In genomic region chr16:96357903-96358302, GRCm38 (mm10) we compare ENCODE assay signal across 8 mouse cellular contexts.
DNase-seq lines count a peak whose midpoint lies in the region; ATAC-seq lines count a peak whose summit lies in the region.

No protein-coding gene starts in this region.

- no peak overlapping the region for H3K9ac ChIP-seq in forebrain, embryonic 15.5 days (replicated peaks)
- no peak overlapping the region for H3K9ac ChIP-seq in hindbrain, embryonic 11.5 days (ENCODE audit: low read depth, low read length)
- H3K9ac ChIP-seq in limb, embryonic 11.5 days (ENCODE audit: low read length): 0 out of 2 replicates have a peak overlapping the region, but pooled peaks have one; percentile 7
- peak overlapping the region; percentile 15; the same call in 1 of the 2 replicates for H3K9ac ChIP-seq in midbrain, embryonic 12.5 days (replicated peaks)

- ATAC-seq in cerebellum, adult (ENCODE audit: insufficient number of reproducible peaks, low FRiP score, low TSS enrichment): peak; percentile 45; the same call in 1 of the 2 replicates
- 0 out of 2 replicates have a peak, but pooled peaks have one; percentile 38 for ATAC-seq in forebrain, embryonic 15.5 days (replicated peaks)
- 0 out of 2 replicates have a peak, but pooled peaks have one; percentile 30 for ATAC-seq in hindbrain, embryonic 11.5 days (ENCODE audit: low FRiP score)
- no peak for ATAC-seq in limb, embryonic 11.5 days (ENCODE audit: insufficient number of reproducible peaks, low FRiP score, low TSS enrichment, low read depth)
- peak; percentile 34; the same call in 1 of the 2 replicates for ATAC-seq in midbrain, embryonic 12.5 days (ENCODE audit: low FRiP score, low read depth)

- DNase-seq in left cerebral cortex, postnatal 10 days (ENCODE audit: extremely low spot score in 1 of 2, low spot score in 2 of 2): peak; percentile 7 to 83
- no peak for DNase-seq in left cerebral cortex, postnatal 36 days (ENCODE audit: low spot score in 2 of 2)
- peak; percentile 76 for DNase-seq in hindbrain, embryonic 11.5 days (ENCODE audit: low spot score)
- DNase-seq in limb, embryonic 11.5 days (ENCODE audit: low spot score): peak; percentile 74
- peak; percentile 22 to 71 for DNase-seq in spleen, postnatal 10 days (ENCODE audit: low spot score in 2 of 2)

- H3K27ac ChIP-seq in forebrain, embryonic 15.5 days (replicated peaks): no peak overlapping the region
- no peak overlapping the region for H3K27ac ChIP-seq in hindbrain, embryonic 11.5 days (ENCODE audit: low read depth, low read length)
- no peak overlapping the region for H3K27ac ChIP-seq in limb, embryonic 11.5 days (replicated peaks; ENCODE audit: low read depth, low read length)
- H3K27ac ChIP-seq in midbrain, embryonic 12.5 days (replicated peaks): no peak overlapping the region

- no peaks in the 10 kb centered on the region for H3K27me3 ChIP-seq in forebrain, embryonic 15.5 days
- H3K27me3 ChIP-seq in hindbrain, embryonic 11.5 days (ENCODE audit: control insufficient read depth, insufficient read depth, low read length): no peaks in the 10 kb centered on the region
- no peaks in the 10 kb centered on the region for H3K27me3 ChIP-seq in limb, embryonic 11.5 days (ENCODE audit: control insufficient read depth, insufficient read depth, low read length)
- no peaks in the 10 kb centered on the region for H3K27me3 ChIP-seq in midbrain, embryonic 12.5 days

- peak overlapping the region; percentile 21; the same call in 1 of the 2 replicates for H3K4me3 ChIP-seq in forebrain, embryonic 15.5 days
- 0 out of 2 replicates have a peak overlapping the region, but pooled peaks have one; percentile 13 for H3K4me3 ChIP-seq in hindbrain, embryonic 11.5 days (ENCODE audit: low read depth, low read length)
- 0 out of 2 replicates have a peak overlapping the region, but pooled peaks have one; percentile 8 for H3K4me3 ChIP-seq in limb, embryonic 11.5 days (ENCODE audit: low read depth, low read length)
- H3K4me3 ChIP-seq in midbrain, embryonic 12.5 days: peak overlapping the region; percentile 35

- no peaks in the 10 kb centered on the region for H3K36me3 ChIP-seq in forebrain, embryonic 15.5 days
- H3K36me3 ChIP-seq in hindbrain, embryonic 11.5 days (ENCODE audit: control insufficient read depth, insufficient read depth, low read length): no peaks in the 10 kb centered on the region
- H3K36me3 ChIP-seq in limb, embryonic 11.5 days (ENCODE audit: control insufficient read depth, insufficient read depth, low read length): no peaks in the 10 kb centered on the region
- H3K36me3 ChIP-seq in midbrain, embryonic 12.5 days: no peaks in the 10 kb centered on the region

- H3K4me1 ChIP-seq in forebrain, embryonic 15.5 days: no peaks in the 10 kb centered on the region
- H3K4me1 ChIP-seq in hindbrain, embryonic 11.5 days (replicated peaks; ENCODE audit: control insufficient read depth, insufficient read depth, low read length): no peaks in the 10 kb centered on the region
- H3K4me1 ChIP-seq in limb, embryonic 11.5 days (ENCODE audit: control insufficient read depth, insufficient read depth, low read length): no peaks in the 10 kb centered on the region
- peaks cover 9% of the 10 kb centered on the region; the same call in 1 of the 2 replicates for H3K4me1 ChIP-seq in midbrain, embryonic 12.5 days

- 11% methylated on average over 10 of the region's 10 CpGs for WGBS in forebrain, embryonic 15.5 days
- 10% methylated on average over 10 of the region's 10 CpGs for WGBS in hindbrain, embryonic 11.5 days
- WGBS in limb, embryonic 11.5 days: 12% methylated on average over 10 of the region's 10 CpGs
- WGBS in midbrain, embryonic 12.5 days: 11% methylated on average over 10 of the region's 10 CpGs

- H3K4me2 ChIP-seq in forebrain, embryonic 15.5 days (replicated peaks): peak overlapping the region; percentile 35
- H3K4me2 ChIP-seq in hindbrain, embryonic 11.5 days (replicated peaks; ENCODE audit: low read depth, low read length): peak overlapping the region; percentile 30; the same call in 1 of the 2 replicates
- H3K4me2 ChIP-seq in limb, embryonic 11.5 days (ENCODE audit: low read depth, severe bottlenecking): peak overlapping the region; percentile 40
- H3K4me2 ChIP-seq in midbrain, embryonic 12.5 days (replicated peaks): peak overlapping the region; percentile 53

- no peaks in the 10 kb centered on the region for H3K9me3 ChIP-seq in forebrain, embryonic 15.5 days
- no peaks in the 10 kb centered on the region for H3K9me3 ChIP-seq in hindbrain, embryonic 11.5 days (ENCODE audit: control insufficient read depth, low read length)
- no peaks in the 10 kb centered on the region for H3K9me3 ChIP-seq in limb, embryonic 11.5 days (ENCODE audit: control insufficient read depth, low read length)
- H3K9me3 ChIP-seq in midbrain, embryonic 12.5 days: no peaks in the 10 kb centered on the region

- intact Hi-C loops in left cerebral cortex, postnatal 10 days (cut with DNase I): loop anchor here (2.0 kb wide), 1 partner anchor 313 kb away; no protein-coding TSS in a partner anchor
- intact Hi-C loops in left cerebral cortex, postnatal 36 days (cut with DNase I): loop anchor here (5.0 kb wide), 2 partner anchors 254 to 314 kb away; no protein-coding TSS in a partner anchor

Comparison
In these comparisons a context has a peak if more than half of its experiments do, and no peak if none do; other contexts are left out.
1. DNase-seq: peak in left cerebral cortex, postnatal 10 days (2 of 2), hindbrain, embryonic 11.5 days (single experiment), limb, embryonic 11.5 days (single experiment) and spleen, postnatal 10 days (2 of 2); none in left cerebral cortex, postnatal 36 days (0 of 2).
2. H3K9ac ChIP-seq: peak in limb, embryonic 11.5 days (single experiment) and midbrain, embryonic 12.5 days (single experiment); none in forebrain, embryonic 15.5 days (single experiment) and hindbrain, embryonic 11.5 days (single experiment).
3. Peak in every context shown above with its lines, with median percentiles within 50 percentile points of each other: H3K4me2 ChIP-seq and H3K4me3 ChIP-seq.